Mouse (Mus musculus) erythroblast, embryonic 14.5 days (primary cell): ENCODE results near the gene Gpc6. TPM values are rescaled to one million over a fixed set of nuclear protein-coding genes. Genes with fewer than 3 reads are reported as not detected.

Experiments
- H3K27me3 ChIP-seq: 2 replicates; pipeline ENCODE4 v1.6.1; 2012; ENCODE audit warnings: inconsistent platforms; ENCODE audit not compliant: control insufficient read depth
- H3K36me3 ChIP-seq: 2 replicates; pipeline ENCODE4 v1.6.1; 2012; ENCODE audit warnings: mild to moderate bottlenecking, inconsistent platforms; ENCODE audit not compliant: control insufficient read depth
- H3K4me1 ChIP-seq: 2 replicates; pipeline ENCODE4 v1.6.1; 2012; ENCODE audit warnings: inconsistent platforms; ENCODE audit not compliant: control insufficient read depth
- H3K4me3 ChIP-seq: replicated peaks from 2 replicates; pipeline ENCODE3; 2012; ENCODE audit warnings: moderate library complexity, mild to moderate bottlenecking, inconsistent platforms
- H3K9me3 ChIP-seq: 2 replicates; pipeline ENCODE4 v1.6.1; 2012; ENCODE audit warnings: low read length, inconsistent platforms, mixed read lengths; ENCODE audit not compliant: control insufficient read depth
- GATA1 ChIP-seq: IDR thresholded peaks from 2 replicates; pipeline ENCODE4 v1.6.1; 2012; ENCODE audit warnings: low read length, inconsistent platforms, mixed read lengths
- TAL1 ChIP-seq: IDR thresholded peaks from 3 replicates; pipeline ENCODE4 v1.6.1; 2012; ENCODE audit warnings: low read length, inconsistent platforms, mixed read lengths
- polyA plus RNA-seq: library from polyadenylated mRNA; stranded (reverse); fragments of >175 nt; gene quantifications from 2 replicates; pipeline ENCODE4 v1.2.3, GENCODE M21; 2012

The Gpc6 gene
- polyA plus RNA-seq, 1 experiment: not detected

DNA sequence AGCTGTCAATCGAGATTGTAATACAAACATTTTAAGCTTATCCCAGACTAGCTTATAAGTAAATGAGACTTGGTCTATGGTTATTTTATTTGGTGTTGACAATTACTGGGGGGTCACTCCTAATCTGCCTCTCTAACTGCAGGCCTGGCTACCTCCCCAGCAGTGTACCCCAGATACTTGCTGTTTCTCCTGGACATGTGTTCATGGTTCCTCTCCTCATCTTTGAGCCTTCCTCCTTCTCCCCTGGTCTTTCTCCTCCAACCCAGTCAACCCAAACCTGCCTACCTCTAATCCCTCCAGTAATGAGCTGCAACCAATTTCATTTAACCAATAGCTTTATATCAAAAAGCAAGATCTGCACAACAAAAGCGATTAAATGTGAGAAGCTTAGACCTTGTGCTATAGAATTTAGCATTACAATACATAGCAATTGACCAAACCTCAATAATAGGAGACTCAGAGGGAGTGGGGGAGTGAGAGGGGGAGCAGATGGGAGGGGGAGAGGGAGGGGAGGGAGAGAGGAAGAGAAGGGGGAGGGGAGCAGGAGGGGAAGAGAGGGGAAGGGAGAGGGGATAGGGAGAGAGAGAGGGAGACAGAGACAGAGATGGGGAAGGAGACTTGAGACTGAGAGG, 371.2 kb downstream of the Gpc6 start:
- Histone ChIP-seq H3K4me3 (no peak overlapping the region), H3K4me1 (no peaks in the 10 kb centered on the region)
- no peak for TF ChIP-seq TAL1
- TF ChIP-seq GATA1: no peak

DNA sequence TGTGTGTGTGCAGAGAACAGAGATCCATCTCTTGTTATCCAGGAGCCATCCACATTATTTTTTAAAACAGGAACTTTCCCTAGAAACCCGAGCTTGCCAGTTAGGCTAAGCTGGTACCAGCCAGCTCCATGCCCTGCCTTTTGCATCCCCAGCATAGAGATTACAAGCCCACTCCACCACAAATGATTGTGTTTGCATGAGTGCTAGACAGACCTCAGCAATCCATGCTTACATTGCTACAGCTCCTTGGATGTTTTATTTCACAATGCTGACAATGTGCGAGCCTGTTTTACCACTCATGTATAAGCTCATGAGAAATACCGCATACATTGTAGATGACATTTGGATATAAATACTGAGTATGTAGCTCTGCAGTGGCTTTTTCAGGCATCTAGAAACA, 375.9 kb downstream of the Gpc6 start:
- no peak overlapping the region for H3K4me3 ChIP-seq
- TF ChIP-seq GATA1 (no peak), TAL1 (no peak)
- H3K4me1 ChIP-seq: no peaks in the 10 kb centered on the region

More for the DNA sequence above, 371.2 kb downstream of the Gpc6 start:
- H3K36me3 ChIP-seq: no peaks in the 10 kb centered on the region
- H3K27me3 ChIP-seq: no peaks in the 10 kb centered on the region
- H3K9me3 ChIP-seq: no peaks in the 10 kb centered on the region; the same call in 1 of the 2 replicates

DNA sequence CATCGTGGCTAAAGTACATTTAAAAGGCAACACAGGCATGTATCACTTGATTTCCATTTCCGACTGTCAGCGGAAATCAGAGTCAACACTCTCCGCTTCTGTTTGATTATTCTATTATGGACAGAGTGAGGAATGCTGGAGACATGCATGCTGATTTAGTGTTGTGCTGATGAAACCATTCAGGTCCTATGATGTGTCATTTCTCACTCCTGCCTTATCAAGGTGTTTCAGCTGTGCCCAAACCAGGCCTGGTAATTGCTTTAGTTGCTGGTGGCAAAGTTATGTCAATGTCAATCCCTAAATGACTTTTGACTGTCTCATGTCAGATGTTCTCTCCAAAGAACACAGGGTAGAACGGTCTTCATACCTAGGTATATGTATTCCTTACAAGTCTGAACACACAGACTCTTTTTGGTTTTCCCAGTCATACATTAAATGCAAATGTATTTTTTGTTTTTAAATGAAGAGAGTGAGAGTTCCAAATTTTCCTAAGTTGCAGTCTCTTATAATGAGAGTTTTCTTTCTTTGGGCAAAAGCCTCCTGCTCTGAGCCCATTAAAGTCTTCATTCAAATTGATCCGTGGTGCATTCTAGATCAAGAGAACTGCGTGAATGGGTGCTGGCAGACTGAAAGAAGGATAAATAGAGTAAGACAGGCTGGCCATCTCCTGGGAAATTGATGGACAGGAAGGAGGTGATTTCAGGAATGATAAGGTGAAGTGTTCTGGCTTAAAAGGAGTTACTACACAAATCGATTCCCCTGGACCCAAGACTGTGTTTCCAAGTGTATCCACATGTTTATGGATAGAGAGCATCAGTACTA, 379.0 kb downstream of the Gpc6 start:
- Histone ChIP-seq H3K27me3 (no peaks in the 10 kb centered on the region), H3K4me1 (no peaks in the 10 kb centered on the region), H3K36me3 (no peaks in the 10 kb centered on the region), H3K4me3 (no peak overlapping the region), H3K9me3 (peaks cover 13% of the 10 kb centered on the region; the same call in 1 of the 2 replicates)
- TF ChIP-seq TAL1: no peak
- TF ChIP-seq GATA1: no peak

More for the DNA sequence above, 375.9 kb downstream of the Gpc6 start:
- H3K36me3 ChIP-seq: no peaks in the 10 kb centered on the region
- no peaks in the 10 kb centered on the region for H3K27me3 ChIP-seq
- H3K9me3 ChIP-seq: peaks cover 8% of the 10 kb centered on the region; the same call in 1 of the 2 replicates

DNA sequence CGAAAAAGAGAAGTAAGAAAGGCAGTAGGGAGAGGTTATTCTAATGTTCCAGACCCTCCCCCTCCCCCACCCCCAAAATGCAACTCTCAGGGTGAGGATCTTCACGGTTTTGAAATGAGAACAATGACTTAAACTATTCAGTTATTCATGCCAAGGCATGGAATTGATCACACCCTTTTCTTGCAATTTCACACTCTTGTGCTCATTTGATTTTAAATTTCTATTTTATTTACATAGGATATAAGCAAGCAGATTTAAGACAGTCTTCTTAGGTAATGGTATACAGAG, 379.6 kb downstream of the Gpc6 start:
- H3K27me3 ChIP-seq: no peaks in the 10 kb centered on the region
- H3K4me1 ChIP-seq: no peaks in the 10 kb centered on the region
- TF ChIP-seq TAL1 (no peak), GATA1 (no peak)
- H3K36me3 ChIP-seq: no peaks in the 10 kb centered on the region
- peaks cover 15% of the 10 kb centered on the region; the same call in 1 of the 2 replicates for H3K9me3 ChIP-seq
- no peak overlapping the region for H3K4me3 ChIP-seq

DNA sequence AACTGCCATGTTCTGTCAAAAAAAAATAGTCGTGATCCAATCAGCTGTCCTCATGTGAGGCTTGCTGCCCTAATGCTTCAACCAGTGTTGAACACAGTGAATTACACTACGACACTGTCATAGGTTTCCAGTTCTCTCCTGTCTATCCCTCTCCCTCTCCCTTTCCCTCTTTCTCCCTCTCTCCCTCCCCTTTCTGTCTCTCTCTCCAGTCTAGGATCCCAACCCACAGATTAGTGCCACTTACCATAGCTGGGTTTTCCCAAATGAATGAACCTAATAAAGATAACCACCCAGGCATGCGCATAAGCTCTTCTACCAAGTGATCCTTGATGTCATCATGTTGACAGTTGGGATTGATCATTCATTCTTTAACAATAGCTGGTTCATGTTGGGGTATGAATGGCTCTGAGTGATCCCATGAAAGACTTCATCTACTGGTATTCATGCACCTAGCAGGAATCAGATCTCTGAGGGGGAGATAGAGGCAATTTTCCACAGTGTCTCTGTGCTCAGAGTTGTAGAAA, 384.9 kb downstream of the Gpc6 start:
- H3K36me3 ChIP-seq: no peaks in the 10 kb centered on the region
- H3K9me3 ChIP-seq: peaks cover 10% of the 10 kb centered on the region; the same call in 1 of the 2 replicates
- no peaks in the 10 kb centered on the region for H3K4me1 ChIP-seq
- TF ChIP-seq TAL1 (no peak), GATA1 (no peak)
- H3K4me3 ChIP-seq: no peak overlapping the region
- H3K27me3 ChIP-seq: no peaks in the 10 kb centered on the region

DNA sequence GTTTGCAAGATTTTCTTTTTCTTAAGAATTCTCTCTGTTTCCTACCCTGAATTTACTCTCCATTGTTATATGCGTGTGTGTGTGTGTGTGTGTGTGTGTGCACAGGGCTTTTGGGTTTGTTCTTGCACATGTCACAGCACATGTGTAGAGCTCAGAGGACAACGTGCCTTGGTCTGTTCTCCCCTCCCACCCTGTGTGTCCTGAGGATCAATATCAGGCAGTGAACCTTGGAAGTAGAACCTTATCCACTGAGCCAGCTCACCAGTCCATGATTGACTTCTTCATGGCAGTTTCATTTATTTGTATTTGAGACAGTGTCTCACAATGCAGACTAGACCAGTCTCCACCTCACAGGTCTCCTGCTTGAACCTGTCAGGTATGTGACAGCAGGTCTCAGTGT, 399.1 kb downstream of the Gpc6 start:
- no peaks in the 10 kb centered on the region for H3K36me3 ChIP-seq
- no peaks in the 10 kb centered on the region for H3K27me3 ChIP-seq
- H3K4me3 ChIP-seq: no peak overlapping the region
- H3K9me3 ChIP-seq: peaks cover 2% of the 10 kb centered on the region; the same call in 1 of the 2 replicates
- no peaks in the 10 kb centered on the region for H3K4me1 ChIP-seq
- TF ChIP-seq GATA1 (no peak), TAL1 (no peak)

DNA sequence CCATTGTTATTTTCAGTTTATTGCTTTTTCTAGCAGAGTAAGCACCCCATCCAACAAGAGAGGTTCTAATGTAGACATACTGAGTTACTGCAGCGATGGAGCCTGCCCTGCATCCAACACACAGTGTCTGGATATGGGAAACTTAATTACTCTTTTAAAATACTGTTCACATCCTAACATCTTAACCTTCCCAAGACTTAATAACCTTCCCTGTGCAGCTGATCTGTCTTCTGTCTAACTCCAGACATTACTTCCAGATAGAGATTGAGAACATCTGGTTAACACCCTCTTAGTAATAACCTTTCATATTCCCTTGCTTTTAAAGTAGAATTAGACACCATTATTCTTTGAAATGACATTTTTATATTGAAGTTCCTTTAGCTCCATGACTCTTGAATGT, 407.1 kb downstream of the Gpc6 start:
- Histone ChIP-seq H3K4me1 (no peaks in the 10 kb centered on the region), H3K27me3 (no peaks in the 10 kb centered on the region), H3K9me3 (no peaks in the 10 kb centered on the region), H3K4me3 (no peak overlapping the region), H3K36me3 (no peaks in the 10 kb centered on the region)
- TF ChIP-seq GATA1: no peak
- TF ChIP-seq TAL1: no peak

DNA sequence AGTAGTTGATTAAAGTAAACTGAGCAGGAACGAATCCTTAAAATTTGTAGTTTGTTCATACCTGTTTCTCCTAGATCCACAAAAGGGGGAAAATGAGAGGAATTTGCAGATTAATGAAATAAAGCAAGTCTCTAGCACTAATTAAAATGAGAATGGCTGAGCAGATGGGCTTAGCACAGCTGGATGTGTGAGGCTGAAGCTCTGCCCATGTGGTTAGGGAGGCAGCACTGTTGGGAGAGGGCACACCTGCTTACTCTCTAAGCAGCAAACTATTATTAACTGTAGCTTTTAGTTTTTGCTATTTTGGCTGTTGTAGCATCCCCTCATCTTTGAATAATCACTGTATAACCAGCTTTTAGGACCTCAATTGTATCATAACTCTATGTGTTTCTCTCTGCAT, 412.2 kb downstream of the Gpc6 start:
- Histone ChIP-seq H3K4me3 (no peak overlapping the region), H3K4me1 (no peaks in the 10 kb centered on the region), H3K36me3 (no peaks in the 10 kb centered on the region), H3K27me3 (no peaks in the 10 kb centered on the region), H3K9me3 (no peaks in the 10 kb centered on the region)
- TF ChIP-seq GATA1 (no peak), TAL1 (no peak)

DNA sequence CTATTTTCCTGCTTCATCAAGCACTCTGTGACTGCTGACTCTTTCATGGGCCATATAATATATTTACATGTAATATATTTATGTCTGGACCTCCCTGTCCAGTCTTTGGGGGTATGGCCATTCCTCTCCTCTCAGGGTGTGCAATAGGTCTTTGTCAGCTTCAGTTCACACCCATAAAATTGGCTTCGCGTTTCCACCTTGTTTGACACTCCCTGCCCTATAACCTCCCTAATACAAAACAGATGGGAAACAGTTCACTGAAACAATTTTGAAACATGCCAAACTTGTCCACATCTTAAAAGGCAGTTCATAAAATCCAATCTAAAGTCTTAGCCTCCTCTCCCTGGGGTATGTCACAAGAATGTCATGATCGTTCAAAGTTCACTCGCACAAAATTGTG, 415.4 kb downstream of the Gpc6 start:
- Histone ChIP-seq H3K4me1 (no peaks in the 10 kb centered on the region), H3K9me3 (peaks cover 4% of the 10 kb centered on the region), H3K27me3 (no peaks in the 10 kb centered on the region), H3K36me3 (no peaks in the 10 kb centered on the region), H3K4me3 (no peak overlapping the region)
- TF ChIP-seq GATA1 (no peak), TAL1 (no peak)
